ENCODE assay signal across 20 mouse cellular contexts in genomic region chr17:65903826-65904225, GRCm38 (mm10). TPM values are rescaled to one million over a fixed set of nuclear protein-coding genes. Genes with fewer than 3 reads are reported as not detected.
DNase-seq lines count a peak whose midpoint lies in the region; ATAC-seq lines count a peak whose summit lies in the region.
"Had no signal": no experiment of that assay in that cellular context is flagged by ENCODE, and none has a peak within 500 bp of the region (broad histone marks: within the 10 kb centered on the region; RNA-seq: fewer than 3 reads in every experiment).

No protein-coding gene starts in this region.

- ATAC-seq in frontal cortex, adult (ENCODE audit: low TSS enrichment) = peak; percentile 94
- ATAC-seq: activated CD4-positive, CD25-positive, alpha-beta regulatory T cell, adult 4 months; forebrain, embryonic 13.5 days; forebrain, embryonic 16.5 days; hindbrain, embryonic 16.5 days had no signal

- intact Hi-C loops in left cerebral cortex, postnatal 4 days (cut with DNase I) = no loop called here
- intact Hi-C loops in gastrocnemius, postnatal 14 days (cut with DNase I; ENCODE audit: low total_unique reads) = no loop called here

- no peak for DNase-seq in frontal cortex, postnatal 25 days (ENCODE audit: low spot score in 2 of 2)
- DNase-seq in left cerebral cortex, adult 18-20 months (ENCODE audit: low spot score in 2 of 2) = peak; percentile 34 to 37
- no peak for DNase-seq in left cerebral cortex, postnatal 4 days
- peak; percentile 53 for DNase-seq in right cerebral cortex, adult 18-20 months
- no peak for DNase-seq in right cerebral cortex, postnatal 10 days (ENCODE audit: low spot score in 2 of 2)
- peak; percentile 80 for DNase-seq in telencephalon, adult 2 months (ENCODE audit: low read depth, low spot score)
- DNase-seq in gastrocnemius, postnatal 14 days = no peak
- DNase-seq: adrenal gland, adult 8-10 months; adrenal gland, postnatal 25 days; cerebellum, adult 18-20 months; cerebellum, adult 9-10 months; cerebellum, postnatal 14 days; gastrocnemius, postnatal 36 days; heart, postnatal 10 days; heart, postnatal 36 days had no signal

RNA-seq across cellular contexts. Expression of gene Ralbp1, which starts 18.2 kb away (rescaled TPM):
- 10 to 100 TPM; 66.9 to 74.0 TPM for total RNA-seq in left cerebral cortex, adult 18-20 months (2021)
- 10 to 100 TPM; 37.6 to 38.2 TPM for total RNA-seq in left cerebral cortex, postnatal 4 days (2021)
- total RNA-seq in gastrocnemius, postnatal 14 days (2021) = 10 to 100 TPM; 25.3 to 25.8 TPM

RNA-seq across cellular contexts. Expression of gene Twsg1, which starts 47.2 kb away (rescaled TPM):
- 10 to 100 TPM; 21.1 to 27.3 TPM for total RNA-seq in left cerebral cortex, adult 18-20 months (2021)
- 10 to 100 TPM; 35.5 to 38.3 TPM for total RNA-seq in left cerebral cortex, postnatal 4 days (2021)
- 10 to 100 TPM; 16.9 to 25.5 TPM for total RNA-seq in gastrocnemius, postnatal 14 days (2021)

Comparison
In these comparisons a context has a peak if more than half of its experiments do, and no peak if none do; other contexts are left out.
1. DNase-seq: peak in left cerebral cortex, adult 18-20 months (2 of 2), right cerebral cortex, adult 18-20 months (single experiment) and telencephalon, adult 2 months (single experiment); none in frontal cortex, postnatal 25 days (0 of 2), left cerebral cortex, postnatal 4 days (single experiment), right cerebral cortex, postnatal 10 days (0 of 2) and gastrocnemius, postnatal 14 days (single experiment).